Mouse (Mus musculus) megakaryocyte, embryonic 14.5 days (primary cell): ENCODE data around the gene Tbpl1. TPM values are rescaled to one million over a fixed set of nuclear protein-coding genes. Genes with fewer than 3 reads are reported as not detected.

ENCODE experiments used
- H3K27me3 ChIP-seq: replicated peaks from 2 replicates; pipeline ENCODE3; 2012; ENCODE audit warnings: inconsistent platforms
- H3K36me3 ChIP-seq: replicated peaks from 2 replicates; pipeline ENCODE3; 2012; ENCODE audit warnings: low read length, inconsistent platforms, mixed read lengths
- H3K4me1 ChIP-seq: 2 replicates; pipeline ENCODE4 v1.6.1; 2012; ENCODE audit warnings: inconsistent platforms
- H3K4me3 ChIP-seq: replicated peaks from 2 replicates; pipeline ENCODE3; 2012; ENCODE audit warnings: moderate library complexity, mild to moderate bottlenecking, inconsistent platforms
- H3K9me3 ChIP-seq: 2 replicates; pipeline ENCODE4 v1.6.1; 2012; ENCODE audit warnings: inconsistent platforms
- FLI1 ChIP-seq: IDR thresholded peaks from 2 replicates; pipeline ENCODE4 v1.6.1; 2012; ENCODE audit warnings: low read length, inconsistent platforms, mixed read lengths
- GATA1 ChIP-seq: IDR thresholded peaks from 3 replicates; pipeline ENCODE4 v1.6.1; 2012; ENCODE audit warnings: mixed read lengths, low read length, inconsistent platforms, borderline replicate concordance
- polyA plus RNA-seq: library from polyadenylated mRNA; stranded (reverse); fragments of >175 nt; gene quantifications from 2 replicates; pipeline ENCODE4 v1.2.3, GENCODE M21; 2012; ENCODE audit warnings: low replicate concordance; ENCODE audit not compliant: insufficient read depth

Gene Tbpl1
- polyA plus RNA-seq, 1 experiment, result 32.7 TPM

DNA sequence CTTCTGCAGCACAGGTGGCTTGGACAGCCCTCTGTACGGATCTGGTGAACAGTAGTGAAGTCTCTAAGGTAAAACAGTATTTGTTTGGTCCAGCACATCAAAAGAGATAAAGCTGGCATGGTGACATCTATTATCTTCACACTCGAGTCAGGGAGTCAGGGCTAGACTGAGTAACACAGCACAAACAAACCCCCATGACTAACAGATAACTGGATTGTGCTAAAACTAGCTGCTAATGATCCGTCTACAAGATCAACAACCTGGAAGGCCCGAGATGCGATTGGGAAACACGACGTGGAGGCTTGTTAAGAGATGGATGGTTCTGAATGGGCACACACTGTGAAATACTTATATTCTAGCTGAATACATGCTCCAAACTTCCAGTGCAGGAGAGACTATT is 14.2 kb upstream of the Tbpl1 start:
- Histone ChIP-seq H3K27me3 (peaks cover 6% of the 10 kb centered on the region), H3K4me1 (peaks cover 14% of the 10 kb centered on the region), H3K36me3 (no peaks in the 10 kb centered on the region), H3K9me3 (no peaks in the 10 kb centered on the region), H3K4me3 (no peak overlapping the region)
- TF ChIP-seq FLI1, result no peak
- TF ChIP-seq GATA1, result no peak

DNA sequence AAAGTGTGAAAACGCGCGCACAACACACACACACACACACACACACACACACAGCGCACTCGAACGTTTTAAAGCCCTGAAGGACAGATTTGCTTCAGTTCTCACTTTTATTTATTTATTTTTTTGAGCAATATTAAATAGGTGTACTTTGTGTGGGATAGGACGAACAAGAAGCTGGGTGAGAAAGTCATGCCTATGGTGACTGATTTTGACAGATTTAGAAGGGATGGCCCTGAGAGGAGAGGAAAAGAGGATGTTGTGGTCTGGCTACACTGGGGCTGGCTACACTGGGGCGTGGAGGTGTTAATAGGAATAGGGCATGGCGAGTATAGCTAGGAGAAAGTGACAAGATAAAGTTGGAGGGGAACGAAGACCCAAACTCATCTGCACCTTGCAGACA is 443 bp upstream of the Tbpl1 start:
- H3K4me1 ChIP-seq, result peaks cover 49% of the 10 kb centered on the region
- no peaks in the 10 kb centered on the region for H3K27me3 ChIP-seq
- no peaks in the 10 kb centered on the region for H3K36me3 ChIP-seq
- H3K9me3 ChIP-seq, result no peaks in the 10 kb centered on the region
- H3K4me3 ChIP-seq, result peak overlapping the region; percentile 98
- no peak for TF ChIP-seq FLI1
- no peak for TF ChIP-seq GATA1

DNA sequence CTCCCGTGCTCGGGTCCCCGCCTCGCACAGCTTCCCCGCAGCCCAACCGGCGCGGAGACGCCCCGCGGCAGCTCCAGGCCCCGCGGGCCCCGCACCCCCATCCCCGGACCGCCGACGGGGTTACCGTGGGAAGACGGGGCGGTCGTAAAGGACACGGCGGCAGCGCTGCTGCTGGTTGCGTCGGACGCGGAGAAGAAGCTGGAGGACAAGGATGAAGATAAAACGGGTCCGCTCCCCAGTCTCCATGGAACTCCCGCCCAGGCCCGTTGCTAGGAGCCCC is 806 bp downstream of the Tbpl1 start:
- no peaks in the 10 kb centered on the region for H3K36me3 ChIP-seq
- no peaks in the 10 kb centered on the region for H3K27me3 ChIP-seq
- H3K4me1 ChIP-seq, result peaks cover 62% of the 10 kb centered on the region
- H3K4me3 ChIP-seq, result peak overlapping the region; percentile 98
- H3K9me3 ChIP-seq, result no peaks in the 10 kb centered on the region
- no peak for TF ChIP-seq FLI1
- no peak for TF ChIP-seq GATA1

DNA sequence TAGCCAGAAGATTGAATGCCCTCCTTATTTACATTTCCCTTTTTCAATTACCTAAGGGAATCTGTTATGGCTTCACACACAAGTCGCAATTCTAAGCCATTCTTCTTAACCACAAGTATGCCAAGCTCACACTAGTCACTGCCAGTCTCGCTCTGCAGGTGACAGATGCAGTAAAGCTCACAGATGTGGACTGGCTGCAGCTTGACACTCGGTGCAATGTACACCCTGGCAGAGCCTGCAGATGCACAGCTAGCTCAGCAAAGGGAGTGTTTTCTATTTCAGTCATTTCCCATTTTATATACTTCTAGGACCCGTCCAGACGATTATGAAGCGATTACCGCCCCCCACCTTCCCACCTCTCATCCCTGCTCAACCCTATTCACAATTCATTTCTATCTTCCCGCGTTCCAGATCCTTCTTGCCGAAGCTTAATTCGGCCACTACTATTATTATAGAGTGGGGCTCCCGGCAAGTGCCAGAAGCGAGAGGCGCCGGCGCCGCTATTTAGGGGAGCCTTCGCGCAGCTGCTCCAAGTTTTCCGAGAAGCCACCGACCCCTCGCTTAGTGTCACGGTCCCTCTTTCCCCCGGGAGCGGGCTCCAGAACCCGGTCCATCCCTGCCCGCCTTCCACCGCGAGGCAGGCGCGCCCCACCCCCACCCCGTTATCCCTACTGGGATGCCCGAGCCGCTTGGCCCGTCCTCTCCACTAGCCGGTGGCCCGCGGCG is 1.3 kb downstream of the Tbpl1 start:
- H3K27me3 ChIP-seq, result no peaks in the 10 kb centered on the region
- TF ChIP-seq FLI1, result no peak
- no peak for TF ChIP-seq GATA1
- peaks cover 63% of the 10 kb centered on the region for H3K4me1 ChIP-seq
- no peaks in the 10 kb centered on the region for H3K36me3 ChIP-seq
- H3K4me3 ChIP-seq, result peak overlapping the region; percentile 98
- H3K9me3 ChIP-seq, result no peaks in the 10 kb centered on the region

DNA sequence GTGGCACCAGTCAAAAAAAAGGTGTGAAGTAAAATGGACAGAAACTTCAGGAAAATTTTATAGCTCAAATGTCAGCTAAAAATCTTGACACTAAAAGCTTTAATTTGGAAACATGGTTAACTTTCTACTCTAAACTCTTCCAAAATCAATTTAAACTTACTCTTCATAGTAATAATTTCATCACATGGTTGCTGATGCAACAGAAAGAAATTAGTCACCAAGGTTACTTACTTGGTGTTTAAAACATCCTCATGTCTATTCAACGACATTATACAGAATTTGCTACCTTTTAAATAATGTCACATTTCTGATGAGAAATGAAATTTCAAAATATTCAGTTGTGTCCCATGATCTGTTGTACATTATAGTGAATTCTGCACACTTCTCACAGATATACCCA is 3.5 kb downstream of the Tbpl1 start:
- no peaks in the 10 kb centered on the region for H3K27me3 ChIP-seq
- H3K36me3 ChIP-seq, result peaks cover 10% of the 10 kb centered on the region
- TF ChIP-seq GATA1, result no peak
- TF ChIP-seq FLI1, result no peak
- no peaks in the 10 kb centered on the region for H3K9me3 ChIP-seq
- peaks cover 80% of the 10 kb centered on the region for H3K4me1 ChIP-seq
- no peak overlapping the region for H3K4me3 ChIP-seq

DNA sequence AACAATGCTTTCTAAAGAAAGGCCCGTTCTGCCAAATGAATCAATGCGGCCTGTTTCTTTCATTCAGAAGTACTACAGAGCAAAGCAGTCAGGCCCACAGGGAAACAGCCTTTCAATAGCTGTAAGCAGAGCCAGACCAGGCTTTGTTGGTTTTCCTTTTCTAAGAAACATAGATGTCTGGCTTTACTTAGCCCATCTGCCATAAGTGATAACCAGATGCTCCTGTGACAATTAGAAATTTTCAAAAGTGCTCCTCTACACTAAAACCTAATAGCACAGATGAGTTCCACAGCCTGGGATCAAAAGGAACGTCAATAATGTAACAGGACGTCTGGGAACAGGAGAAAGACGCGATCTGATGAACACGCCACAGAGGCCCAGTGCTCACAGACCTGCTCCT is 5.4 kb downstream of the Tbpl1 start:
- H3K36me3 ChIP-seq, result peaks cover 10% of the 10 kb centered on the region
- no peak overlapping the region for H3K4me3 ChIP-seq
- H3K4me1 ChIP-seq, result peaks cover 83% of the 10 kb centered on the region
- TF ChIP-seq FLI1 (no peak), GATA1 (no peak)
- H3K9me3 ChIP-seq, result no peaks in the 10 kb centered on the region
- H3K27me3 ChIP-seq, result no peaks in the 10 kb centered on the region

DNA sequence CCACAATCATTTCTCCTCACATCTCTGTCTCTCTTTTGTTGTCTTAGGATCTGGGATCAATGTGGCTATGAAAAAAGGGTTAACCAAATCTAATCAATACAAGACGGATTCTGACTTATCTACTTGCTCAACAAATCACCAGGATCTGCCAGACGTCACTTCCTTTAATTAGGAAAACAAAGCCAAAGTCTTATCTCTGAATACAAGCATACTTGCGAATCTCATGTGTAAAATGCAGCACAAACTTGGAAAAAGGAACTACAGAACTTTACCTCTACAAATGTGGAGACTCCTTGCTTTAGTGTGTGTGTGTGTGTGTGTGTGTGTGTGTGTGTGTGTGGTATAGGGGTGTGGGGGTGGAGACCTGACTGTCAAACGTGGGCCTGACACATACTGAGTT is 6.6 kb downstream of the Tbpl1 start:
- no peak overlapping the region for H3K4me3 ChIP-seq
- H3K27me3 ChIP-seq, result no peaks in the 10 kb centered on the region
- peaks cover 10% of the 10 kb centered on the region for H3K36me3 ChIP-seq
- peaks cover 91% of the 10 kb centered on the region for H3K4me1 ChIP-seq
- no peak for TF ChIP-seq GATA1
- TF ChIP-seq FLI1, result no peak
- no peaks in the 10 kb centered on the region for H3K9me3 ChIP-seq

DNA sequence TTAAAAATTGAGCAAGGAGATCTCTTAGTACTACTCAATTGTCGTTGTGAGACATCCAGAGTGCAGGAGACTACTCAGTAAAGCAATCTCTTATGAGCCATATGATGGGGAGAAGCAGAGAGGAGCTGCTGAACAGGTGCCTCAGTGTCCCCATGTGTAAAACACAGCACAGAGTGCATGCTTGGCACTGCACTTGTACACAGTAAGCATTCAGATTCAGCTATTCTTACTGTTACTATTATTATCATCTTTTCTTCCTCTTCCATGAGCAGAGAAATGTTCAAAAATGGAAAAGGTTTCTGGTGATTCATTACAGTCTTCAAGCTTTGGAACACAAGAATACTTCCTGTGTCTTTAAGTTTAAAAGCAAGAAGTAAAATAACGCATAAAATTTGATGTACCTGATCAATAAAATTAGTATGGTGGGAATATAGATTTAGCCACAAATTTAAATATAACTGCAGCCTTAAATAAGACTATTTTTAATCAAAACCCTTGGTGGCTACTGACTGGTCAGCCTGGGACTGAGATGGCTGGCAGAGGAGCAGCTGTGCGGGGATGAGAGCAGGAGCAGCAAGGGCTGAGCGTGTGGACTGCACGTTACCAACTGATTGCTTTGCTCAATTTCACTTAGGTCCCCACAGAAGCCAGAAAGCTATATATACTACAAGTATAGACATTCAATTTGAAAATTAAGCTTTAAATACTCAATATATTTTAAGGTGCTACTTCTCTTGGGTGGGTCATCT is 10.8 kb downstream of the Tbpl1 start:
- peaks cover 85% of the 10 kb centered on the region for H3K4me1 ChIP-seq
- TF ChIP-seq FLI1 (no peak), GATA1 (no peak)
- no peaks in the 10 kb centered on the region for H3K9me3 ChIP-seq
- peaks cover 10% of the 10 kb centered on the region for H3K36me3 ChIP-seq
- H3K27me3 ChIP-seq, result no peaks in the 10 kb centered on the region
- H3K4me3 ChIP-seq, result peak overlapping the region; percentile 76

DNA sequence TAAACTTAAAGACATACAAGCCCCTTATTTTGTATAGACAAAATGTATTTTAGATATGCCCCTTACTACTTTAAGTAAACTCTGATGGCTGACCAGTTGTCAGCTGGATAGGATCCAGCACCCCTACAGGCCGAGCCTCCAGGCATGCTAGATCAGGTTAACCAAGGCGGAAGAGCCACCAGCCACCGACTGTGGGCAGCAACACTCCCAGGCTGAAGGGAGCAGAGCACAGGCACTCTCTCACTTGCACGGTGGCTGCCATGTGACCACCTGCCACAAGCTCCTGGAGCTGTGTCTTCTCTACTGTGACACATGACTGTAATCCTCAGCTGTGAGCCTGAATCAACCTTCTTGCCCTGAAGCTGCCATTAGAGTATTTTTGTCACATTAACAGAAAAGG is 13.3 kb downstream of the Tbpl1 start:
- H3K9me3 ChIP-seq, result no peaks in the 10 kb centered on the region
- TF ChIP-seq GATA1 (no peak), FLI1 (no peak)

DNA sequence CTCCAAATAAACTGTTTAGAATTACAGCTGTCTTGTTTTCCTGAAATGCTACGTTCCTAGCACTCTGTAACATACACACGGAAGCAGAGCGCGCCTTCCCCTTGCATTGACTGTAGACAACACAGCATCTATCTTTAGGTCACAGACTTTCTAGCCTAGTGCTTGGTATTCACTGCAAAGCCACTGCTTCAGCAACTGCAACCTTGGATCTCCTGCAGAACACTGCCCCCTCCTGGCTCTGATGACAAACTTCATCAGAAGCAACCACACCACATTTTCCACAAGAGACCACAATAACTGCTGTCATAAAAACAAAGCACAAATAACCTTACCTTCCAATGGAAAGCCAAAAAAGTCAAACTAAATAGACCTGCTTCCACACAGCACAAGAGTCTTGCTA is 17.2 kb downstream of the Tbpl1 start:
- H3K36me3 ChIP-seq, result peaks cover 19% of the 10 kb centered on the region

More for the DNA sequence above, 13.3 kb downstream of the Tbpl1 start:
- H3K4me1 ChIP-seq, result peaks cover 84% of the 10 kb centered on the region
- no peaks in the 10 kb centered on the region for H3K27me3 ChIP-seq
- H3K4me3 ChIP-seq, result peak overlapping the region; percentile 38
- no peaks in the 10 kb centered on the region for H3K36me3 ChIP-seq

DNA sequence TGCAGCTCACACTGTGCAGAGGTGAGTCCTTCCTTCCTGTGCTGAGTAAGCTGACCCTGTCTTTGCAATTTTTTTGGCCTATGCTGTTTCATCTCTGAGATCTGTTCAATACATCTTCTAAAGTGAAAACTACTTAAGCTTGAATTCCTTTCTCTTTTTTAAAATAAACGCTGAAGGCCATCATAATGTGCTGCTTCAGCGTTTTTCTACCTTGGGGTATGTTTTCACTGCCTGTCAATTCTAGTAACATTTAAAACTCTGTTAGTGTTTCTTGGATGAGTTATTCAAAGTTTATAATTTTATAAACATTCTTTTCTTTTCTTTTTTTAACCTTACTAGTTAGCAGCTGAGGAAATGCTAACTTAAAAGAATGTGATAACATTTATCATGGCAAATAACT is 18.8 kb downstream of the Tbpl1 start:
- Histone ChIP-seq H3K27me3 (no peaks in the 10 kb centered on the region), H3K9me3 (no peaks in the 10 kb centered on the region), H3K36me3 (peaks cover 35% of the 10 kb centered on the region), H3K4me1 (peaks cover 47% of the 10 kb centered on the region), H3K4me3 (no peak overlapping the region)
- TF ChIP-seq GATA1, result no peak
- no peak for TF ChIP-seq FLI1

More for the DNA sequence above, 17.2 kb downstream of the Tbpl1 start:
- TF ChIP-seq GATA1 (no peak), FLI1 (no peak)
- peaks cover 58% of the 10 kb centered on the region for H3K4me1 ChIP-seq
- H3K27me3 ChIP-seq, result no peaks in the 10 kb centered on the region
- no peaks in the 10 kb centered on the region for H3K9me3 ChIP-seq
- no peak overlapping the region for H3K4me3 ChIP-seq
